Mouse (Mus musculus) bone marrow macrophage, adult 2 months (primary cell): ENCODE measurements at regions not wholly inside any gene's neighbourhood (a gene's known extent, or its start where the extent isn't known, plus 50 kb on each side); places are given as distances from the start of the nearest gene placed in this dataset.

Source experiments
- CTCF ChIP-seq: IDR thresholded peaks from 2 replicates; pipeline ENCODE4 v1.5.1; 2012; ENCODE audit warnings: low read depth, mild to moderate bottlenecking, low read length, moderate library complexity
- POLR2A ChIP-seq: IDR thresholded peaks from 2 replicates; pipeline ENCODE4 v1.6.1; 2012; ENCODE audit warnings: mild to moderate bottlenecking, low read depth, low read length, borderline replicate concordance

DNA sequence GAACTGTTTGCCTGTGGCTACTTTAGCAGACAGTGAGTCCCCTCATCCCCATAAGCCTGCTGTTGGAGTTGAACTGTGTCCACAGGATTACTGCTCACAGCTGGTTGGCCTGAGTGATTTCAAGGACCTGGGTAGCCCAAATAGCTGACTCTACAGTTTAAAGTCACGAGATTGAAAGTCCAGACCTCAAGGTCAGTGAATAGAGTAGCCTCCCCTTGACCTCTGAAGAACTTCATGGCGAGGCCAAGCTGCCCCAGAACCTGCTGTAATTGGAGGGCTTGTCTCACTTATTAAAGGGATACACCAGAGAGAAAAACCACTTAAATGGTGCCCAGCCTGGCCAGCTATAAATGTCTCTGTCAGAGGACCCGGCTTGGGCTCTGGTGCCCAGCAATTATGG lies 97.7 kb upstream of the Zbtb40 start:
- TF ChIP-seq POLR2A, result no peak
- no peak for TF ChIP-seq CTCF
